Mouse (Mus musculus) heart, postnatal 25 days (tissue): ENCODE data around the gene Wipi1. TPM values are rescaled to one million over a fixed set of nuclear protein-coding genes. Genes with fewer than 3 reads are reported as not detected.

Experiments used
- DNase-seq: peaks from one replicate; pipeline ENCODE4 v3.0.0; 2022; ENCODE audit warnings: low spot score
- intact Hi-C: fragments of 180-260 bp; cut with DNase I; formaldehyde crosslinking; loops from one replicate; pipeline ENCODE4 v1.15.1; 2025
- total RNA-seq, 2 experiments: library from RNA; stranded (reverse); gene quantifications; 2 replicates each; pipeline ENCODE4 v1.2.3; 2021

Gene Wipi1
- total RNA-seq, 2 experiments from 2014 or later, result 105 to 107 TPM

GRCm38 (mm10) chr11:109549599-109550290 lies 62.0 kb downstream of the Wipi1 start:
- intact Hi-C loops, result no loop called here
- no peak for DNase-seq

DNA sequence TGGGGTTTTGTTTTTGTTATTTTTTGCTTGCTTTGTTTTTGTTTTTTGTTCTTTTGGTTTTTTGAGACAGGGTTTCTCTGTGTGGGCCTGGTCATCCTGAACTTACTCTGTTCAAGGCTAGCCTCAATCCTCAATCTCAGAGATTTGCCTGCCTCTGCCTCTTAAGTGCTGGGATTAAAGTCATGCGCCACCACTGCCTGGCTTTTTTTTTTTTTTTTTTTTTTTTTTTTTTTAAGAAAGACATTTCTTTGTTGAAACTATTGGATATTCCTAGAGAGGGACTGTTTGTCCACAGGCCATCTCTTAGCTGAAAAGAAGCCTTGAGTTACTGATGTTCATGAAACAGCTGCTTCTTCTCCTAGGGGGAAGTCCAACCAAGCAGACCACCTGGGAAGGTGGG lies 64.1 kb downstream of the Wipi1 start:
- intact Hi-C loops, result no loop called here
- DNase-seq, result no peak

GRCm38 (mm10) chr11:109546305-109547001 lies 65.3 kb downstream of the Wipi1 start:
- DNase-seq, result no peak
- intact Hi-C loops, result no loop called here

DNA sequence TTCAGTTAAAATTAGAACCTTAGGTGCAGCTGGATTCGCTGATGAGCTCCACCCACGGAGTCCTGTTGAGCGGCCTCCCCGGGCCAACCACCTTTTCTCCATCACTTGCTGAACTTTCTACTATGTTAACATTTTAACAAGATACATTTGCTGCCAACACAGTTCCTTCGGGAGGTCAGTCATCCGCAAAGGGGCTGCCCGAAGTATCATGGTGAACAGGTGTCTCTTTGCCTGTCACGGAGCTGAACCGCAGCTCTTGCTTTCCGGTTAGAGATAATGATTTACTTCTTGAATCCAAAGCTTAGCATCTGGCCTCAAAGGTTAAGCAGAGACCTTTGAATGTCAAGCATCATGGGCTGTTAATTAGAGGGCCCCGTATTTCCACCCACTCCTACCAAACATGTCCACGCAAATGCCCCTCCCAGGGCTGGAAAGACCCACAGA lies 66.0 kb downstream of the Wipi1 start:
- DNase-seq, result no peak

GRCm38 (mm10) chr11:109545265-109545664 lies 66.5 kb downstream of the Wipi1 start:
- DNase-seq, result no peak
- intact Hi-C loops, result no loop called here

More for the DNA sequence above, 66.0 kb downstream of the Wipi1 start:
- intact Hi-C loops, result no loop called here

- intact Hi-C loops, result no loop called here
- DNase-seq, result no peak
These were observed 67.3 kb downstream of the Wipi1 start for GRCm38 (mm10) chr11:109544432-109544831.

GRCm38 (mm10) chr11:109543466-109543865 lies 68.3 kb downstream of the Wipi1 start:
- no peak for DNase-seq
- intact Hi-C loops, result no loop called here

DNA sequence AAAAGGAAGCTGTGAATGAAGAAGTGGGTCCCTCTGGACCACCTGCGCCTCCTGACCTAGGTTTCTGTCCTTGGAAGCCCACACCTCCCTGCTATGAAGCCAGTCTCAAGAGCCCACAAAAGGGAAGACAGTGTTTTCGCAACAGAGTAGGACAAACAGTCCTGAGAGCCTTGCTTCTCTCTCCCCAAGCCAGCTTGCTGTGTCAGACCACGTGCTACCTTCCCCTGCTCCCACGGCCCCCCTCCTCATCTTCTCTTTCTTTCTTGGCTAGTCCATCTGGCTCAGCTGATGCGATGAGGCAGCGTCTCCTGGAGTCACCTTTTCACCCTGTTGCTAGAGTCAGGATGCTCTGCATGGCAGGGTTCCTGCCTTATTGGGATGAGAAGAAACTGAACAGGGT lies 72.5 kb downstream of the Wipi1 start:
- intact Hi-C loops, result no loop called here
- DNase-seq, result no peak

DNA sequence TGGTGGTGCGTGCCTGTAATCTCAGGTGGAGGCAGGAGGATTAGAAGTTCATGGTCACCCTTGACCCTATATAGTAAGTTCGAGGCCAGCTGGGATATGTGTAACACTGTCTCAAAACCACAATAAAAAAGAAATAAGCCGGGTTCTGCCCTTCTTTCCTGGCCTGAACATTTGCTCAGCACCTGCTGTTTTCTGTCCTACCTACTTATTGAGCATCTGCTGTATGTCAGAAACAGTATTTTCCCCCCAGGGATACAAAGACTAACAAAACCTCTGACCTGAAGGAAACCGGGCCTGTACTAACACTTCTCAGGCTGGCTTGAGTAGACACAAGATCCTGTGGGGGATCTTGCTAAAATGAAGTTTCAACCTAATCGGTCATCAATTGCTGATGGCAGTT lies 74.8 kb downstream of the Wipi1 start:
- intact Hi-C loops, result no loop called here

GRCm38 (mm10) chr11:109535966-109536365 lies 75.8 kb downstream of the Wipi1 start:
- intact Hi-C loops, result no loop called here
- no peak for DNase-seq

More for the DNA sequence above, 74.8 kb downstream of the Wipi1 start:
- DNase-seq, result no peak

DNA sequence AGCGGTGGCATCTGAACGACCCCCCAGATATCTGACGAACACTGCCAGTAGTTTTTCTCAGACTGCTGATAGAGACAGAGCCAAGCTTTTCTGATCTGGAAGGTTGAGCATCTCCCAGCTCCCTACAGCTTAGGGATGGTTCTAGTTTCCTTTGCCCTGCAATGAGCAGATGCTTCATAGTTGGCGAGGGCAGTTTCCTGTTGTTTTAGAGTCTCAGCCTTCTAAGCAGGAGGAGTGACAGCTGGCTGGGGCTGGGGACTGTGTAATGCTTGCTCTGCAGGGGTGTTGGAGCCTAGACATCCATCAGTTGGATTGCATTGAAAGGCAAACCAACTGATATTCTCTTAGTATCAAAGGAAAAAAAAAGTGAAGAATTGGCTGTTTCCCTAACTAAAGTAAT lies 81.7 kb downstream of the Wipi1 start:
- DNase-seq, result no peak
- intact Hi-C loops, result no loop called here

DNA sequence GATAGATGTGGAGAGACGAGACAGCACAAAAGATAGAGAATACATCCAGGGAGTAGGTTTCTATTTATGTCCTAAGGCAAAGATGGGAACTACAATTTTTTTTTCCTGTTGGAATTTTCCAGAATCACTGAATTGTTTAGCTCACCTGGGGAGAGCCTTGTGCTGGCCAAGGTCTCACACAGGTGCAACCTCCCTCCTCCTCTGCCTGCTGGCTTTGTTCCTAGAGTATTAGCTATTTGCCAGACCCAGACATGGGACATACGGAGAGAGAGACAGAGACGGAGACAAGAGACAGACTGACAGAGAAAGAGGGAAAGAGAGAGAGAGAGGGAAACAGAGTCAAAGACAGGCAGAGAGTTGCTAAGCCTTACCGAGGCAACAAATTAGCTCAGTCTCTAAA lies 86.2 kb downstream of the Wipi1 start:
- intact Hi-C loops, result no loop called here
- no peak for DNase-seq

DNA sequence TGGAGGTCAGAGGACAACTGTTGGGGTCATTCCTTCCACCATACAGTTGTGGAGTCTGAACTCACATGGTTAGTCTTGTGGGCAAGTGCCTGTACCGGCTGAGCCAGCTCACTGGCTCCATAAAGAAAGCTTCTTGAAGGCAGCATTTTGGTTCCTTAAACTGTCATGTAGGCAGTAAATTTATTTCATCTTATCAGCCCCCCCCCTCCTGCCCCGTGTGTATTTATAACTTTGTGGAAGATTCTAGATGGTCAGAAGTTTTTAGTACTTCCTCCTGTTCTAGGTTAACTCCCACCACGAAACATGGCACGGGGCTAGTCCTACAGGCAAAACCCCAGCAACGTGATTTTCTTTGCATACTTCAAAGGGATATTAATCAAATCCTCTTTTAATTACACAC lies 86.9 kb downstream of the Wipi1 start:
- DNase-seq, result no peak
- intact Hi-C loops, result no loop called here

Other genes with a start within 250 kb of the Wipi1 start
- gene Gna13, start 249.1 kb downstream of the Wipi1 start, total RNA-seq, result 10 to 100 TPM; 30.3 to 30.6 TPM
- gene 9930022D16Rik, start 198.1 kb downstream of the Wipi1 start, total RNA-seq, result not detected
- 10 to 100 TPM; 51.4 to 60.5 TPM for gene Amz2, start 186.0 kb downstream of the Wipi1 start, total RNA-seq
- gene Arsg, start 138.6 kb downstream of the Wipi1 start, total RNA-seq, result 1 to 10 TPM; 1.3 to 1.9 TPM
- 1 to 10 TPM; 7.7 to 8.8 TPM for gene Slc16a6, start 138.4 kb downstream of the Wipi1 start, total RNA-seq
- 100 to 1,000 TPM; 330 to 341 TPM for gene Prkar1a, start 37.4 kb upstream of the Wipi1 start, total RNA-seq
- 1 to 10 TPM; 4.3 to 4.9 TPM for gene Fam20a, start 110.3 kb upstream of the Wipi1 start, total RNA-seq
- not detected for gene 1700012B07Rik, start 216.1 kb upstream of the Wipi1 start, total RNA-seq